Mouse (Mus musculus): ENCODE data around the gene Antxr1. TPM values are rescaled to one million over a fixed set of nuclear protein-coding genes. Genes with fewer than 3 reads are reported as not detected.

Antxr1 gene
- polyA plus RNA-seq, 1 experiment from 2014 or later, result 3.6 TPM

DNA sequence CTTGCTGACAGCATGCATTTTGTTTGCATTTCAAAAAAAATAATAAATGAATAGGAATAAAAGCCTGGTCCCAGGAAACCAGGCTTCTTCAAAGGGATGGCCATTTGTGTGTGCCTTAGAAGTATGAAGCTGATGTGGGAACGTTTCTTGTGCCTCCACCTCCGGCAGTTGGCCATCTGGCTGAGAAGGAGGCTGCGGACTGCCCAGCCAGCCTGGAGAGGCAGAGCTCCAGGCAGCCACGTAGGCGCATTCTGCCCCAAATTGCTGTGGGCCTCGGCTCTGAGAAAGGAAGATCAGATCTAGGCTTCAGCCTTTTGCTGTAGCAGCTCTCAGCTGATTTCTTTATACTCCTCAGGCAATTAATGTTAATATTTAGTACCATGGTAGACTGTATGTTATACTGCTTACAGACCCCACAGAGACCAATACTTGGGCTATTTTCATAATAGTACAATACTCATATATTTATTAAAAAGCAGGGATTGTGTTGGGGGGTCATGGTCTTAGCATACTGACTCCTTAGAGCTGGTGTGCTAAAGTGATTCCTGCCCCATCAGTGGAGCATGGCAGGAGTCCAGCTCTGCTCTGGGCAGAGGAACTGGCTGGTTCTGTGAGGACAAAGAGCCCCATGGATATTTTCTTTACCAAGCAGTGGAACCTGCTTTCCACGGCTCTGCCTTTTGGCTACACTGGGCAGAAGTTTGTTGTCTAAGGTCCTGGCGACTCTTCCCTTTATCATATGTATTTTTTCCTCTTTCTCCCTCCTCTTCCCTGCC, 169.9 kb downstream of the Antxr1 start:
- H3K27ac ChIP-seq (replicated peaks), result no peak overlapping the region
- H3K9me3 ChIP-seq (replicated peaks), result no peaks in the 10 kb centered on the region
- no peak for DNase-seq (ENCODE audit: low spot score)
- WGBS, result 78% methylated on average over 8 of the region's 8 CpGs
- H3K27me3 ChIP-seq (ENCODE audit: low read depth, poor library complexity, severe bottlenecking), result no peaks in the 10 kb centered on the region
- no peaks in the 10 kb centered on the region for H3K36me3 ChIP-seq
- H3K4me3 ChIP-seq, result no peak overlapping the region
- H3K4me1 ChIP-seq, result 0 out of 2 replicates have a peak, but pooled peaks cover 3% of the 10 kb centered on the region

DNA sequence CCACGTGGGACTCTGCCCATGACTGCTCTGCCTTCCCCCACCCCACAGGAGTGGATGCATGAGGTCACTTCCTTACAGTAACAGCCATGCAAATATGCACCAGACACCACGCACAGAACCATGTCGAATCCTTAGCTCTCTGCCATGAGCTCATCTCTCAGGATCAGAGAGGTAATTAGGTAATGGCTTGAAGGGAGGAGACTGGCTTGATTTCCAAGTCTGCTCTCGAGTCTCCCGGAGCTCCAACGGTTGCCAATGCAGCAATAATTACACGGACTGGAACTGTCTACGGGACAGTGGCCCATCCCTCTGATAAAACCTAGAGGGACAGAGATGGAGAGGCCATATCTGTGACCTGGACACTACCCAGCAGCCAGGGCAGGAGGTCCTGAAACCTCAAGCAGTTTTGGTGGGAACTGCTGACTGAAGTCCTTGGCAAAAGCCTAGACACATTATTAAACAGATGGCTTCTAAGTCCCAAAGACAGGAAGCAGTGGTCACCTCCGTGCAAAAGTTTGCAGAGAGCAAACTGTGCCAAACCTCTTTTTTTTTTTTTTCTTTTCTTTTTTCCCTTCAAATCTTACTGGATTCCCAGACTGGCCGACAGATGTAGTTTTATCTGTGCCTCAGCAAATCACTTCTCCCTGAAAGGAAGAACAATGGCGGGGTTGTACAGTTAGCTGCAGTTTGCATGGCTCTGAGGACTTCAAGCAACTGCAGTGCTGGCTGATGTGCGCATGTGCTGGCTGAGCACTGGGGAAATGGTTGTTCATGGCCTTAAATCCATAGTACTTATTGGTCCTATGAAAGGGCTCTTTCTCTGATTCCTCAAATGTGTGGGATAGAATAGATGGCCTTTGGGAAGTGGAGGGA, 174.0 kb downstream of the Antxr1 start:
- Histone ChIP-seq H3K36me3 (no peaks in the 10 kb centered on the region), H3K27me3 (ENCODE audit: low read depth, poor library complexity, severe bottlenecking) (no peaks in the 10 kb centered on the region), H3K9me3 (replicated peaks) (no peaks in the 10 kb centered on the region), H3K27ac (replicated peaks) (no peak overlapping the region), H3K4me1 (0 out of 2 replicates have a peak, but pooled peaks cover 3% of the 10 kb centered on the region), H3K4me3 (no peak overlapping the region)
- WGBS, result 89% methylated on average over 12 of the region's 12 CpGs
- no peak for DNase-seq (ENCODE audit: low spot score)

DNA sequence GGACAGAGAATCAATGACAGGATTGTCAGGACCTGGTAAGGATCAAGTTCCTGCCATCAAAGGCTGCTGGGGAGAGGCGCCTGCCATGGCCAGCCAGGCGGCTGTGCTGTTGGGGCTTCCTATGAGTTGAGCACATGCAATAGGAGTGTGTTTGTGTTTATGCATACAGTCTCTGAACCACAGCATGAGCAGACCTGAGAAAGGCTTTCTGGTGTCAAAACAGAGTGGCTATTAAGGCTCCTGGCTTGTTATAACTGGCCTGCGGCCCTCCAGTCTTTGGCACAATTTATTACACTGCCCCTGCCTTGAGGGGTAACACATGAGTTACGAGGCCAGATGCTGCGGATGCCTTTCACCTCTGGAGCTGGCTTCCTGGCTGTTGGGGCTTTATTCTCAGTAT, 175.4 kb downstream of the Antxr1 start:
- 90% methylated on average over 5 of the region's 5 CpGs for WGBS
- no peak for DNase-seq (ENCODE audit: low spot score)
- no peaks in the 10 kb centered on the region for H3K27me3 ChIP-seq (ENCODE audit: low read depth, poor library complexity, severe bottlenecking)

DNA sequence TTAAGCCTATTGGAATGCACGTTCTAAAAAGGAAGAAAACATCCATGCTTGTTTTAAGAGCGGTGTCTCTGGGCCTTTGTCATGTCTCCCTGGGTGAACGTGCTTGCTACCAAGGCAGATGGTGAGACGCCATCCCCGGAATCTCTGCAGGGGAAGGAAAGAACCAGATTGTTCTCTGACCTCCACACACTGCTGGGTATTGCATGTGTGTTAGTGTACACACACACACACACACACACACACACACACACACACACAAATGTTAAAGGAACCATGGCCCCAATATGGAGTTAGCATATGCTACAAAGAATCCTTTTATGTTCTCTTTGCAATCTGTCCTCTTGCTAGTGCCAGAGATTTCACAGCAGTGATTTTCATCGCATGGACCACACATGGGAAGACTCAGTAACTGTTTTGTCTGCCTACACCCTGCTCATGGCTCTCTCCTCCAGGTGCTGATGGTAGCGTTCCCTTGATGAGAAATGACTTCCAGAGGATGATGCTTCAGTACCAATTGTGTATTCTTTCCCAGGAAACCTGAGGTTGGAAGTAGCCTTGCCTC, 177.5 kb downstream of the Antxr1 start:
- no peaks in the 10 kb centered on the region for H3K4me1 ChIP-seq
- H3K27me3 ChIP-seq (ENCODE audit: low read depth, poor library complexity, severe bottlenecking), result no peaks in the 10 kb centered on the region
- 87% methylated on average over 7 of the region's 7 CpGs for WGBS
- no peaks in the 10 kb centered on the region for H3K36me3 ChIP-seq
- DNase-seq (ENCODE audit: low spot score), result no peak
- no peak overlapping the region for H3K4me3 ChIP-seq
- no peak overlapping the region for H3K27ac ChIP-seq (replicated peaks)
- no peaks in the 10 kb centered on the region for H3K9me3 ChIP-seq (replicated peaks)

More for the DNA sequence above, 175.4 kb downstream of the Antxr1 start:
- H3K4me3 ChIP-seq, result no peak overlapping the region
- H3K4me1 ChIP-seq, result 0 out of 2 replicates have a peak, but pooled peaks cover 3% of the 10 kb centered on the region
- H3K36me3 ChIP-seq, result no peaks in the 10 kb centered on the region
- H3K27ac ChIP-seq (replicated peaks), result no peak overlapping the region
- no peaks in the 10 kb centered on the region for H3K9me3 ChIP-seq (replicated peaks)

DNA sequence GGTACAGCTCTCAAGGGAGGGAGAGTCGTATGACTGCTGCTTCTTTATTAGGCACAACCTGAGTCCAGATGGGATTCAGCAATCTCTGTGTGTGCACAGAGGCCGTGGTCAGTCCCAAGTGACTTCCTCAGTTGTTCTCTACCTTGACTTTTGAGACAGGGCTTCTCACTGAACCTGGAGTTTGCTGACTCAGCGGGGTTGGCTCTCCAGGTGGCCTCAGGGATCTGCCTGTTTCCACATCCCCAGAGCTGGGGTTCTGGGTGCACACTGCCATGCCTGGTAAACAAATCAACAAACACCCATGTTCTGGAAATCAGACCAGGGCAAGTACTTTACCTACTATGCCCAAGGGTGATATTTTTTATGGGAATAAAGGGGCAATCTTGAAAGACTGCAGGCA, 181.8 kb downstream of the Antxr1 start:
- whole genome bisulfite sequencing, result 85% methylated on average over 3 of the region's 3 CpGs
- no peak for DNase-seq (ENCODE audit: low spot score)
- no peaks in the 10 kb centered on the region for H3K36me3 ChIP-seq
- no peaks in the 10 kb centered on the region for H3K27me3 ChIP-seq (ENCODE audit: low read depth, poor library complexity, severe bottlenecking)
- peaks cover 4% of the 10 kb centered on the region; the same call in 1 of the 2 replicates for H3K4me1 ChIP-seq
- H3K27ac ChIP-seq (replicated peaks), result no peak overlapping the region
- no peak overlapping the region for H3K4me3 ChIP-seq
- H3K9me3 ChIP-seq (replicated peaks), result no peaks in the 10 kb centered on the region

DNA sequence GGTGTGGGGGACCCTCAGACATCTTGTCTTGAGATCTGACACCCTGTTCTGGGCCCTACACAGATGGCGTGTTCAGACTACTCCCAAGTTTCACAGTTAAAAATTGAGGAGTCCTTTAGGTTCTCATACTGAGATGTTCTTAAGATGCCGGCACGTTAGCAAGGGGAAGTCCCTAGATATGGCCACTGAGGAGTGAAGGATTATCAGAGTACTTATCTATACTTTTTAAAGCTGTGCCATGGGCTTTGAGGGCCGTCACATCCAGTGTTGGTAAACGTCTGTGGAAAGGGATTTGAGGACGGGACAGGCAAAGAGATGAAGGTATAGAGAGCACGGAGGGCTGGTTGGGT, 182.4 kb downstream of the Antxr1 start:
- no peaks in the 10 kb centered on the region for H3K36me3 ChIP-seq
- H3K4me3 ChIP-seq, result no peak overlapping the region
- peaks cover 4% of the 10 kb centered on the region; the same call in 1 of the 2 replicates for H3K4me1 ChIP-seq
- DNase-seq (ENCODE audit: low spot score), result no peak
- H3K27me3 ChIP-seq (ENCODE audit: low read depth, poor library complexity, severe bottlenecking), result no peaks in the 10 kb centered on the region
- no peak overlapping the region for H3K27ac ChIP-seq (replicated peaks)
- 89% methylated on average over 7 of the region's 7 CpGs for WGBS
- no peaks in the 10 kb centered on the region for H3K9me3 ChIP-seq (replicated peaks)

DNA sequence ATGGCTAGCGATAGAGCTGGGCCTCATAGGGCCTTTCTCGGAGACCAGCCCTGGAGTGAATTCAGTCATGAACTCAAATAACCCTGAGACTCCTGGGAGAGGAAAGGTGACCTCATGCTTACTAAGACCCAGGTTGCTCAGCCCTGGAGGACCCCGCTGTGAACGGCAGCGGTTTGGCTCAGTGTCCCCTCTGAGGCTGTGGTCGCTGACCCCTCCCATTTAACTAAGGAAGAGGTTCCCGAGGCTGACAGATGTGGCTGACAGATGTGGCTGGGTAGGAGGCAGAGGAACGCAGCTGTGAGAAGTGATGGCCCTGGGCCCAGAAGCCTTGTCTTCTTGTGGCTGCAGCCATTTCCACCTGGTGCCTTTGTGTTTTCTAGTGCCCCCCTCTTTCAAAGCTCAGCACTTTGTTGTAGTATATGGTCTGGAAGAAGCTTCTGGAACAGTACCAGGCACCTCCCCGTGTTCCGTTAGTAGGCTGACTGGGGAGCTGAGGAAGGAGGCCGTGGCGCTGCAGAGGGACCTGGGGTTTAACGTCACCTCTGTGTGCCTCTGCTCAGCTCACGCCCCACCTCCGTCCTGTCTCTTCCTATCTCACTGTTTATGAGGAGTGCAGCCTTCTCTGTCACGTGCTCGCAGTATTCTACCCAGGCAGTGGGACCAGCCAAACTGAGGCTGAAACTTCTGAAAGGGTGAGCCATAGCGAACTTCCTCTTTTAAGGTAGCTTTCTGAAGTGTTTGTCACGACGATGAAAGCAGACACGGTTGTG, 183.0 kb downstream of the Antxr1 start:
- H3K27ac ChIP-seq (replicated peaks), result no peak overlapping the region; the same call in 1 of the 2 replicates
- H3K36me3 ChIP-seq, result no peaks in the 10 kb centered on the region
- DNase-seq (ENCODE audit: low spot score), result no peak
- H3K4me3 ChIP-seq, result no peak overlapping the region
- 85% methylated on average over 21 of the region's 21 CpGs for WGBS
- no peaks in the 10 kb centered on the region for H3K27me3 ChIP-seq (ENCODE audit: low read depth, poor library complexity, severe bottlenecking)
- peaks cover 4% of the 10 kb centered on the region; the same call in 1 of the 2 replicates for H3K4me1 ChIP-seq
- H3K9me3 ChIP-seq (replicated peaks), result no peaks in the 10 kb centered on the region

DNA sequence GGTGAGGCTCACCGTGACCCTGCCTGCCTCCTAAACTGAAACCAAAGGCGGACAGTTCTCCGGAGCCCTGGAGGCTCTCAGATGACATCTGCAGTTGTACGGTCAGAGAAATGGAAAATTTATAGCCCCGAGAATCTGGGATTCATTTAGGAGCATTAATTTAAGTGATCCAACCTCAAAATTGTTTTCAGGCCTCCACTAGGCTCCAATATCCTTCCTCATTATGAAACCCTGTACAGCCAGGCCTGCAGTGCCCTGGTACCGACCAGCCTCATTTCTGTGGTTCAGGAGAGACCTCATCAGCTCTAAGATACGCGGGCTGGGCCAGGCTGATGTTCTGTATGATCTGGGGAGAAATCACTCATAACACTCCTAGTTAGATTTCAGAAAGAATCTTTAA, 184.2 kb downstream of the Antxr1 start:
- Histone ChIP-seq H3K9me3 (replicated peaks) (no peaks in the 10 kb centered on the region), H3K36me3 (no peaks in the 10 kb centered on the region), H3K27ac (replicated peaks) (no peak overlapping the region), H3K4me3 (no peak overlapping the region), H3K4me1 (peaks cover 4% of the 10 kb centered on the region; the same call in 1 of the 2 replicates), H3K27me3 (ENCODE audit: low read depth, poor library complexity, severe bottlenecking) (no peaks in the 10 kb centered on the region)
- DNase-seq (ENCODE audit: low spot score), result no peak
- WGBS, result 96% methylated on average over 8 of the region's 8 CpGs

DNA sequence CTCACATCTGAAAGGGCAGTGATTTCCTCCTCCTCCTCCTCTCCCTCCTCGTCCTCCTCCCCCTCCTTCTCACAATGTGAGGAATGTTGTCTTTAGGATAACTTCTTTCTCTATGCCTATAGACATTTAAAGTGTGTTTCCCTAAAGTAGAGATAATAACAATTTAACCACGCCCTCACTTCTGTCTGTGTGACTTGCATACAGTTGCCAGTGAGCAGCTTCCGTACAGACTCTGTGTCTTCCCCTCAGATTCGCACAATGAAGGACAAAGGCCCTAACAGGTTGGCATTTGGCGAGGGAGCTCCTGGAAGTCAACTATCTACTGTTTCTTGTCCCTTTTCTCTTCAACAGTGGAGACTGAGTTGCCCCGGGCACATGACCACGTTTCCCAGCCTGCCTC, 185.2 kb downstream of the Antxr1 start:
- Histone ChIP-seq H3K4me3 (no peak overlapping the region), H3K27me3 (ENCODE audit: low read depth, poor library complexity, severe bottlenecking) (no peaks in the 10 kb centered on the region), H3K4me1 (peaks cover 4% of the 10 kb centered on the region; the same call in 1 of the 2 replicates), H3K9me3 (replicated peaks) (no peaks in the 10 kb centered on the region), H3K36me3 (no peaks in the 10 kb centered on the region), H3K27ac (replicated peaks) (no peak overlapping the region)
- DNase-seq (ENCODE audit: low spot score), result no peak
- 86% methylated on average over 7 of the region's 7 CpGs for WGBS

DNA sequence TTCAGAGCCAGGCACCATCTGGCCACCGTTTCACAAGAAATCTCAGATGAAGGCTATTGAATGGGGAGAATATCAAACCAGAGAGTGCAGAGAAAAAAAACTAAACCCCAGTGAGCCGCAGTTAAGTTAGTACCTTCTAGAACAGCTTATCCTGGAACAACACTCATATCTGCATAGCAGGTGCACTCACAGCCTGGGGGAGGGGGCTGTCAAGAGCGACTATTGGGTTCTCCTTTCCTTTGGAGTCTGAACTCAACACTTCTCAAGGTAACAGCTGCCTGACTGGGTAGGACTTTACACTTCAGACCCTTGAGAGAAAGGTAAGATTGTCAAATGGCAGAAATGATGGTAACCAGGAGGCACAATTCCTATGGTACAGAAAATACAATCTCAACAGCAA, 187.7 kb downstream of the Antxr1 start:
- no peaks in the 10 kb centered on the region for H3K27me3 ChIP-seq (ENCODE audit: low read depth, poor library complexity, severe bottlenecking)
- no peaks in the 10 kb centered on the region for H3K9me3 ChIP-seq (replicated peaks)
- peaks cover 4% of the 10 kb centered on the region; the same call in 1 of the 2 replicates for H3K4me1 ChIP-seq
- WGBS, result 84% methylated on average over 3 of the region's 3 CpGs
- DNase-seq (ENCODE audit: low spot score), result no peak
- H3K27ac ChIP-seq (replicated peaks), result no peak overlapping the region
- no peaks in the 10 kb centered on the region for H3K36me3 ChIP-seq
- H3K4me3 ChIP-seq, result no peak overlapping the region

DNA sequence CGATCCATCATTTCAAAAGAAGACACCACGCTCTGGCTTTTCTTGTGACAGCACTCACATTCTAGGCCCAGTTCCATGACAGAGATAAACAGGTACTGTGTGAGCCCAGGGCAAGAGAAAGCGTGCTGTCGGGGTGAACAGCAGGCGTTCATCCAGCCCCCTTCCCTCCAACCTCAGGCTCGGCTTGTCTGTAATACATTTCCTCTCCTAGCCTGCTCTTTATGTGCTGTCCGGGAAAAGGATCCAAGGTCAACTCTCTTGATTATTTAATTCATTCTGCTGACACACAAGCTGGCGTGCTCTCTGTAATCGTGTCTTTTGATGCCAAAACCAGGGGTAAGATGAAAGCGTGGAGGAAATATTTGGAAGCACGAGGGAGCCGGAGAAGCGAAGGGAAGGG, 192.0 kb downstream of the Antxr1 start:
- Histone ChIP-seq H3K4me3 (no peak overlapping the region), H3K36me3 (no peaks in the 10 kb centered on the region), H3K9me3 (replicated peaks) (no peaks in the 10 kb centered on the region), H3K4me1 (no peaks in the 10 kb centered on the region), H3K27ac (replicated peaks) (no peak overlapping the region), H3K27me3 (ENCODE audit: low read depth, poor library complexity, severe bottlenecking) (no peaks in the 10 kb centered on the region)
- WGBS, result 89% methylated on average over 13 of the region's 13 CpGs
- no peak for DNase-seq (ENCODE audit: low spot score)

DNA sequence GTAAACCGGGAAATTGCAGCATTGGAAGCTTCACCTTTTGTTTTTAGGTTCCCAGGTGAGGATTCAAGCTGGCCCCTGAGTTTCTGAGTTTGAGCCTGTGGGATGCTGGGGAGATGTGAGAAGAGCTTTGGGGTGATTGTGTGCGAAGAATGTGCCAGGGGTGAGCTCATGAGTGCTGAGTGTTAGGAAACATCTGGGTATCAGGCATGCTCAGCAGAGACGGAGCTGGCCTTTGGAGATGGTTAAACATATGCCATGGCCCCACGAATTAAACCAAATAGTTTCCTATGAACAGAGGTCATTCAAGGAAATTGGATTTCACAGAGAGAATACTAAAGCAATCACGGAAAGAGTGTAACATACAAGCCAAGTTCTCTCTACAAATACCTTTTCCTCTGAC, 193.4 kb downstream of the Antxr1 start:
- Histone ChIP-seq H3K4me1 (no peaks in the 10 kb centered on the region), H3K27me3 (ENCODE audit: low read depth, poor library complexity, severe bottlenecking) (no peaks in the 10 kb centered on the region), H3K36me3 (no peaks in the 10 kb centered on the region), H3K4me3 (no peak overlapping the region), H3K9me3 (replicated peaks) (no peaks in the 10 kb centered on the region), H3K27ac (replicated peaks) (no peak overlapping the region)
- DNase-seq (ENCODE audit: low spot score), result no peak
- WGBS, result 87% methylated on average over 5 of the region's 5 CpGs
